Mouse (Mus musculus) bone marrow macrophage, adult 2 months (primary cell): ENCODE measurements around the gene P2ry10b. TPM values are rescaled to one million over a fixed set of nuclear protein-coding genes. Genes with fewer than 3 reads are reported as not detected.
A peak's percentile ranks its signal among the peaks of the same experiment; 100 is the strongest.

Experiments used
- H3K27ac ChIP-seq: 2 replicates; pipeline ENCODE4 v1.5.1; 2012; ENCODE audit warnings: low read depth, low read length; ENCODE audit not compliant: insufficient read depth
- H3K4me1 ChIP-seq: 2 replicates; pipeline ENCODE4 v1.6.1; 2012; ENCODE audit warnings: low read length; ENCODE audit not compliant: control insufficient read depth, insufficient read depth
- H3K4me3 ChIP-seq: 2 replicates; pipeline ENCODE4 v1.5.1; 2012; ENCODE audit warnings: mild to moderate bottlenecking, low read length, moderate library complexity; ENCODE audit not compliant: insufficient read depth
- CTCF ChIP-seq: IDR thresholded peaks from 2 replicates; pipeline ENCODE4 v1.5.1; 2012; ENCODE audit warnings: low read depth, mild to moderate bottlenecking, low read length, moderate library complexity
- POLR2A ChIP-seq: IDR thresholded peaks from 2 replicates; pipeline ENCODE4 v1.6.1; 2012; ENCODE audit warnings: mild to moderate bottlenecking, low read depth, low read length, borderline replicate concordance
- polyA plus RNA-seq: library from polyadenylated mRNA; stranded (reverse); fragments of >200 nt; gene quantifications from 2 replicates; pipeline ENCODE4 v1.2.4, GENCODE M21; 2012; ENCODE audit not compliant: missing spikeins, insufficient read depth, insufficient read length

P2ry10b gene
- polyA plus RNA-seq, 1 experiment = 20.6 TPM

DNA sequence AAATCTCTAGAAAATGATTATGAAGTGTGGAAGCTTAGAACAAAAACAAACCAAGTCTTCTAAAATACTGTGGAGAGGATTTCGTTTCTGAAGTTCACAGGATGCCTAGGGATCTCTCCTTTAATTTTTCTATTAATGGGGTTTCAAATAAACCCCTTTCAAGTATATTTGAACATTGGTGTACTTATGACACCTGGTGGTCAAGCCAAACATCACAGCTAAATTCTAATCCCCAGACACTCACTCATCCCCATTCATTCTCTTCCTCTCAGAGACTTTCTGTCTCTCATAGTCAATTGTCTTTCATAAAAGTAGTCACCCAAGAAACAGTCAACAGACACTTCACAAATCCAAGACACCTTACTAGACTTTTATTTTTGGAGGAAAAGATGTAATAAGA, 19.6 kb downstream of the P2ry10b start:
- H3K4me1 ChIP-seq = no peaks in the 10 kb centered on the region; the same call in 1 of the 2 replicates
- TF ChIP-seq CTCF (no peak), POLR2A (no peak)

DNA sequence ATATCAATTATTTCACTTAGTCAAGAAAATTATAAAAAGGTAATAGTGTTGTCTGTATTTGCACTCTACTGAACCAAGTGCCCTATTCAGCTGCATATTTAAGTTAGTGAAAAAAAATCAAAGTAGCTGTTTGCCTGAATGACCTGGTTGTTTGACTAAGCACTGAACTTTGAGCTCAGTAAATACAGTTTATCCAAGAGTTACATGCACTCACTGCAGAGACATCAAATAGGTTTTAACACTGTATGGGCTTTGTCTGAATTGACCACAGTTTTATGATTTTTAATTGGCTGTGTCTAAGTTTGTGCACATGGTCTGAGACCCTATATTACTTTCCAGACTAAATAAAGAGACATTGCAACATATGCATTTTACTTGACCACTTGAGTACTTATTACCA, 20.4 kb downstream of the P2ry10b start:
- TF ChIP-seq CTCF = no peak
- Histone ChIP-seq H3K4me3 (no peak overlapping the region), H3K27ac (no peak overlapping the region), H3K4me1 (no peaks in the 10 kb centered on the region; the same call in 1 of the 2 replicates)

More for the DNA sequence above, 19.6 kb downstream of the P2ry10b start:
- Histone ChIP-seq H3K27ac (no peak overlapping the region), H3K4me3 (no peak overlapping the region)

- peaks cover 3% of the 10 kb centered on the region; the same call in 1 of the 2 replicates for H3K4me1 ChIP-seq
- peak overlapping the region; percentile 74 for H3K27ac ChIP-seq
- TF ChIP-seq CTCF = no peak
- TF ChIP-seq POLR2A = no peak
- no peak overlapping the region for H3K4me3 ChIP-seq
Measured at GRCm38 (mm10) chrX:107178742-107179141, 30.0 kb downstream of the P2ry10b start.

- peaks cover 3% of the 10 kb centered on the region; the same call in 1 of the 2 replicates for H3K4me1 ChIP-seq
- no peak for TF ChIP-seq CTCF
- TF ChIP-seq POLR2A = no peak
- H3K27ac ChIP-seq = no peak overlapping the region; the same call in 1 of the 2 replicates
- H3K4me3 ChIP-seq = no peak overlapping the region
Measured at GRCm38 (mm10) chrX:107217577-107218090, 68.9 kb downstream of the P2ry10b start.

Other genes with a start within 250 kb of the P2ry10b start
- 0.13 TPM in 1 of 2 replicates, not detected in the other for gene Lpar4, start 228.3 kb upstream of the P2ry10b start, polyA plus RNA-seq
- gene P2ry10, start 60.4 kb upstream of the P2ry10b start, polyA plus RNA-seq = not detected in 2 replicates
- not detected in 2 replicates for gene Gpr174, start 107.0 kb downstream of the P2ry10b start, polyA plus RNA-seq